Mouse (Mus musculus): Measurements from ENCODE around the gene Nwd2. TPM values are rescaled to one million over a fixed set of nuclear protein-coding genes. Genes with fewer than 3 reads are reported as not detected.

The Nwd2 gene
- not detected in 2 replicates for polyA plus RNA-seq (2012; rRNA removed)

- Histone ChIP-seq H3K27ac (ENCODE audit: insufficient read depth, low read depth, low read length) (no peak within 1 kb of the TSS), H3K36me3 (ENCODE audit: control insufficient read depth, insufficient read depth, low read length) (no peaks in the 10 kb centered on the region), H3K4me1 (ENCODE audit: control insufficient read depth, insufficient read depth, low read length) (no peaks in the 10 kb centered on the region), H3K4me3 (ENCODE audit: insufficient read depth, low read depth, low read length) (peak within 1 kb of the TSS; percentile 26; the same call in 1 of the 2 replicates), H3K27me3 (replicated peaks; ENCODE audit: control insufficient read depth, insufficient read depth, low read length) (peaks cover 2% of the 10 kb centered on the region; the same call in 1 of the 2 replicates)
- WGBS = under 1% methylated on average over 29 of the region's 29 CpGs
- TF ChIP-seq POLR2A (IDR thresholded peaks at IDR 0.05; ENCODE audit: low read depth, low read length) (no peak), CTCF (conservative IDR thresholded peaks at IDR 0.05; ENCODE audit: insufficient read depth, insufficient read length, low read depth, low read length) (no peak)
- no peak for DNase-seq
These were observed at the start of gene Nwd2 for GRCm38 (mm10) chr5:63649070-63649532. Gene Nwd2 (plus strand): TSS chr5:63649102.

GRCm38 (mm10) chr5:63607447-63607846 is 41.5 kb upstream of the Nwd2 start:
- Histone ChIP-seq H3K27ac (ENCODE audit: insufficient read depth, low read depth, low read length) (no peak overlapping the region), H3K4me3 (ENCODE audit: insufficient read depth, low read depth, low read length) (no peak overlapping the region), H3K4me1 (ENCODE audit: control insufficient read depth, insufficient read depth, low read length) (no peaks in the 10 kb centered on the region), H3K27me3 (replicated peaks; ENCODE audit: control insufficient read depth, insufficient read depth, low read length) (no peaks in the 10 kb centered on the region), H3K36me3 (ENCODE audit: control insufficient read depth, insufficient read depth, low read length) (no peaks in the 10 kb centered on the region)
- DNase-seq = no peak
- TF ChIP-seq CTCF (conservative IDR thresholded peaks at IDR 0.05; ENCODE audit: insufficient read depth, insufficient read length, low read depth, low read length) (no peak), POLR2A (IDR thresholded peaks at IDR 0.05; ENCODE audit: low read depth, low read length) (no peak)
- 37% methylated on average over 2 of the region's 2 CpGs for WGBS

GRCm38 (mm10) chr5:63616792-63617668 is 31.9 kb upstream of the Nwd2 start:
- Histone ChIP-seq H3K4me1 (ENCODE audit: control insufficient read depth, insufficient read depth, low read length) (no peaks in the 10 kb centered on the region), H3K4me3 (ENCODE audit: insufficient read depth, low read depth, low read length) (no peak overlapping the region), H3K27ac (ENCODE audit: insufficient read depth, low read depth, low read length) (no peak overlapping the region), H3K27me3 (replicated peaks; ENCODE audit: control insufficient read depth, insufficient read depth, low read length) (no peaks in the 10 kb centered on the region), H3K36me3 (ENCODE audit: control insufficient read depth, insufficient read depth, low read length) (no peaks in the 10 kb centered on the region)
- TF ChIP-seq CTCF (conservative IDR thresholded peaks at IDR 0.05; ENCODE audit: insufficient read depth, insufficient read length, low read depth, low read length) (no peak), POLR2A (IDR thresholded peaks at IDR 0.05; ENCODE audit: low read depth, low read length) (no peak)
- 64% methylated on average over 3 of the region's 3 CpGs for WGBS
- DNase-seq = no peak

GRCm38 (mm10) chr5:63624123-63624522 is 24.8 kb upstream of the Nwd2 start:
- no peaks in the 10 kb centered on the region for H3K27me3 ChIP-seq (replicated peaks; ENCODE audit: control insufficient read depth, insufficient read depth, low read length)
- 66% methylated on average over 3 of the region's 3 CpGs for WGBS
- H3K4me3 ChIP-seq (ENCODE audit: insufficient read depth, low read depth, low read length) = no peak overlapping the region
- H3K4me1 ChIP-seq (ENCODE audit: control insufficient read depth, insufficient read depth, low read length) = no peaks in the 10 kb centered on the region
- no peak overlapping the region for H3K27ac ChIP-seq (ENCODE audit: insufficient read depth, low read depth, low read length)
- DNase-seq = no peak
- TF ChIP-seq CTCF (conservative IDR thresholded peaks at IDR 0.05; ENCODE audit: insufficient read depth, insufficient read length, low read depth, low read length) (no peak), POLR2A (IDR thresholded peaks at IDR 0.05; ENCODE audit: low read depth, low read length) (no peak)
- H3K36me3 ChIP-seq (ENCODE audit: control insufficient read depth, insufficient read depth, low read length) = no peaks in the 10 kb centered on the region

GRCm38 (mm10) chr5:63627832-63628530 is 20.9 kb upstream of the Nwd2 start:
- WGBS = 87% methylated on average over 1 of the region's 1 CpGs
- TF ChIP-seq CTCF (conservative IDR thresholded peaks at IDR 0.05; ENCODE audit: insufficient read depth, insufficient read length, low read depth, low read length) = no peak
- TF ChIP-seq POLR2A (IDR thresholded peaks at IDR 0.05; ENCODE audit: low read depth, low read length) = no peak

GRCm38 (mm10) chr5:63628531-63628871 is 20.4 kb upstream of the Nwd2 start:
- Histone ChIP-seq H3K27me3 (replicated peaks; ENCODE audit: control insufficient read depth, insufficient read depth, low read length) (no peaks in the 10 kb centered on the region), H3K4me1 (ENCODE audit: control insufficient read depth, insufficient read depth, low read length) (no peaks in the 10 kb centered on the region), H3K4me3 (ENCODE audit: insufficient read depth, low read depth, low read length) (no peak overlapping the region), H3K36me3 (ENCODE audit: control insufficient read depth, insufficient read depth, low read length) (no peaks in the 10 kb centered on the region), H3K27ac (ENCODE audit: insufficient read depth, low read depth, low read length) (no peak overlapping the region)
- WGBS = 56% methylated on average over 3 of the region's 3 CpGs
- DNase-seq = no peak
- TF ChIP-seq CTCF (conservative IDR thresholded peaks at IDR 0.05; ENCODE audit: insufficient read depth, insufficient read length, low read depth, low read length) = no peak
- no peak for TF ChIP-seq POLR2A (IDR thresholded peaks at IDR 0.05; ENCODE audit: low read depth, low read length)

More at GRCm38 (mm10) chr5:63627832-63628530, 20.9 kb upstream of the Nwd2 start:
- H3K27me3 ChIP-seq (replicated peaks; ENCODE audit: control insufficient read depth, insufficient read depth, low read length) = no peaks in the 10 kb centered on the region
- H3K4me3 ChIP-seq (ENCODE audit: insufficient read depth, low read depth, low read length) = no peak overlapping the region
- H3K4me1 ChIP-seq (ENCODE audit: control insufficient read depth, insufficient read depth, low read length) = no peaks in the 10 kb centered on the region
- H3K27ac ChIP-seq (ENCODE audit: insufficient read depth, low read depth, low read length) = no peak overlapping the region
- no peak for DNase-seq
- H3K36me3 ChIP-seq (ENCODE audit: control insufficient read depth, insufficient read depth, low read length) = no peaks in the 10 kb centered on the region

GRCm38 (mm10) chr5:63634636-63635035 is 14.3 kb upstream of the Nwd2 start:
- Histone ChIP-seq H3K27ac (ENCODE audit: insufficient read depth, low read depth, low read length) (no peak overlapping the region), H3K4me1 (ENCODE audit: control insufficient read depth, insufficient read depth, low read length) (no peaks in the 10 kb centered on the region), H3K36me3 (ENCODE audit: control insufficient read depth, insufficient read depth, low read length) (no peaks in the 10 kb centered on the region), H3K4me3 (ENCODE audit: insufficient read depth, low read depth, low read length) (no peak overlapping the region), H3K27me3 (replicated peaks; ENCODE audit: control insufficient read depth, insufficient read depth, low read length) (no peaks in the 10 kb centered on the region)
- TF ChIP-seq CTCF (conservative IDR thresholded peaks at IDR 0.05; ENCODE audit: insufficient read depth, insufficient read length, low read depth, low read length) (no peak), POLR2A (IDR thresholded peaks at IDR 0.05; ENCODE audit: low read depth, low read length) (no peak)
- no peak for DNase-seq
- WGBS = 47% methylated on average over 2 of the region's 2 CpGs
